Mouse (Mus musculus) MEL-GATA-1-ER (cell line): Measurements from ENCODE around the gene Crebbp.
"Not testable (repeated sequence)": the region's sequence is repeated elsewhere in the genome, so short reads cannot be mapped to it uniquely, and the experiment has no call there.

Experiments
- DNase-seq: peaks from one replicate; pipeline ENCODE4 v3.0.0-alpha.2; 2012; ENCODE audit warnings: low read depth; ENCODE audit errors: extremely low read depth

Crebbp gene

GRCm38 (mm10) chr16:4160246-4160897 lies 53.4 kb downstream of the Crebbp start:
- DNase-seq: no peak

GRCm38 (mm10) chr16:4153121-4153520 lies 60.7 kb downstream of the Crebbp start:
- DNase-seq: no peak

GRCm38 (mm10) chr16:4138541-4138940 lies 75.3 kb downstream of the Crebbp start:
- no peak for DNase-seq

GRCm38 (mm10) chr16:4133754-4134153 lies 80.0 kb downstream of the Crebbp start:
- peak; percentile 5 for DNase-seq

- peak; percentile 2 for DNase-seq
These were observed 84.9 kb downstream of the Crebbp start for GRCm38 (mm10) chr16:4128894-4129293.

- DNase-seq: peak; percentile 31
These were observed 96.7 kb downstream of the Crebbp start for GRCm38 (mm10) chr16:4117072-4117471.

GRCm38 (mm10) chr16:4100374-4100773 lies 113.4 kb downstream of the Crebbp start:
- no peak for DNase-seq

GRCm38 (mm10) chr16:4097521-4097920 lies 116.3 kb downstream of the Crebbp start:
- DNase-seq: no peak

GRCm38 (mm10) chr16:4096898-4097297 lies 116.9 kb downstream of the Crebbp start:
- peak; percentile 63 for DNase-seq

GRCm38 (mm10) chr16:4096141-4096540 lies 117.7 kb downstream of the Crebbp start:
- DNase-seq: no peak

GRCm38 (mm10) chr16:4087214-4087913 lies 126.4 kb downstream of the Crebbp start:
- no peak for DNase-seq

GRCm38 (mm10) chr16:4085851-4086387 lies 127.9 kb downstream of the Crebbp start:
- no peak for DNase-seq

- DNase-seq: no peak
These were observed 128.7 kb downstream of the Crebbp start for GRCm38 (mm10) chr16:4085051-4085450.

- not testable (repeated sequence) for DNase-seq
These were observed 133.4 kb downstream of the Crebbp start for GRCm38 (mm10) chr16:4080419-4080818.

GRCm38 (mm10) chr16:4079656-4080055 lies 134.1 kb downstream of the Crebbp start:
- DNase-seq: no peak

- not testable (repeated sequence) for DNase-seq
These were observed 135.5 kb downstream of the Crebbp start for GRCm38 (mm10) chr16:4078302-4078701.

- DNase-seq: peak; percentile 72
These were observed 136.3 kb downstream of the Crebbp start, which contains the start of gene Trap1 for GRCm38 (mm10) chr16:4077384-4078061. TSS of gene Trap1 (minus strand) at chr16:4077827.

GRCm38 (mm10) chr16:4074836-4075235 lies 139.0 kb downstream of the Crebbp start:
- peak; percentile 77 for DNase-seq

GRCm38 (mm10) chr16:4074297-4074696 lies 139.5 kb downstream of the Crebbp start:
- DNase-seq: no peak

- no peak for DNase-seq
These were observed 145.2 kb downstream of the Crebbp start for GRCm38 (mm10) chr16:4068588-4068987.

- no peak for DNase-seq
These were observed 148.9 kb downstream of the Crebbp start for GRCm38 (mm10) chr16:4064945-4065344.

GRCm38 (mm10) chr16:4053811-4054210 lies 160.0 kb downstream of the Crebbp start:
- DNase-seq: no peak
